Mouse (Mus musculus) C2C12 (cell line): ENCODE results near the gene Pip5k1c.

Experiments
- CEBPB ChIP-seq: IDR thresholded peaks from one replicate; pipeline ENCODE4 v1.6.1; 2011; ENCODE audit warnings: low read depth, mild to moderate bottlenecking, control low read depth, moderate library complexity
- CTCF ChIP-seq: IDR thresholded peaks from one replicate; pipeline ENCODE4 v1.5.1; 2011; ENCODE audit not compliant: control insufficient read depth, insufficient read depth, insufficient read length
- FOSL1 ChIP-seq: IDR thresholded peaks from one replicate; pipeline ENCODE4 v1.8.0; 2011; ENCODE audit warnings: mild to moderate bottlenecking, low read length; ENCODE audit not compliant: poor library complexity, insufficient read depth, severe bottlenecking
- MAX ChIP-seq: IDR thresholded peaks from one replicate; pipeline ENCODE4 v1.6.1; 2011; ENCODE audit warnings: mild to moderate bottlenecking, control low read depth
- MYOD1 ChIP-seq: IDR thresholded peaks from one replicate; pipeline ENCODE4 v1.6.1; 2011; ENCODE audit warnings: low read depth; ENCODE audit not compliant: control insufficient read depth, insufficient read length
- MYOG ChIP-seq: IDR thresholded peaks from one replicate; pipeline ENCODE4 v1.6.1; 2011; ENCODE audit not compliant: control insufficient read depth, insufficient read length; ENCODE audit errors: extremely low read depth
- USF1 ChIP-seq: IDR thresholded peaks from one replicate; pipeline ENCODE4 v1.6.1; 2011; ENCODE audit warnings: low read depth, mild to moderate bottlenecking, control low read depth, moderate library complexity

- TF ChIP-seq CTCF (no peak), USF1 (no peak), MYOG (no peak), MAX (no peak), MYOD1 (no peak), CEBPB (no peak), FOSL1 (no peak)
Measured at GRCm38 (mm10) chr10:81326858-81327257, 34.1 kb downstream of the Pip5k1c start.
